Mouse (Mus musculus): ENCODE measurements around the gene Cx3cr1.
"Not testable (repeated sequence)": the region's sequence is repeated elsewhere in the genome, so short reads cannot be mapped to it uniquely, and the experiment has no call there.

Gene Cx3cr1

DNA sequence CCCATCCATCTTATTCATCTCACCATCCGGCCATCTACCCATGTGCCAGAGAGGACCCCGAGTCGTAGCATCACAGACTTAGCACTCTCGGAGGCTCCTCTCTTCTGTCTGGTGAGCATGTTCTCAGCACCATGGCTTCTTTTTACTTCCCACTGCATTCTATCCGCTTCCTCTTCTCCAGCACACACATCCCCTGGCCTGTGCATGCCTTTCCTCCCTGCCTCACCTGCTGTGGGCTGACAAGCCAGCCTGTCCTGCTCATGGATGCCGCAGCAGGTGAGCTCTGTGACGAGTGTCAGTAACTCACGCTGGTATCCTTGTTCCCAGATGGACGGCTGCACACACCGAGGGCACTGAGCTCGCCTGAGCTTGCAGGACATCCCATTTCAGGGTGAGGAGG, at the start of gene Cx3cr1:
Cx3cr1 (minus strand) TSS at position 101 of the 400 bp plus-strand sequence.
- no peak for DNase-seq (ENCODE audit: low spot score in 2 of 2)

DNA sequence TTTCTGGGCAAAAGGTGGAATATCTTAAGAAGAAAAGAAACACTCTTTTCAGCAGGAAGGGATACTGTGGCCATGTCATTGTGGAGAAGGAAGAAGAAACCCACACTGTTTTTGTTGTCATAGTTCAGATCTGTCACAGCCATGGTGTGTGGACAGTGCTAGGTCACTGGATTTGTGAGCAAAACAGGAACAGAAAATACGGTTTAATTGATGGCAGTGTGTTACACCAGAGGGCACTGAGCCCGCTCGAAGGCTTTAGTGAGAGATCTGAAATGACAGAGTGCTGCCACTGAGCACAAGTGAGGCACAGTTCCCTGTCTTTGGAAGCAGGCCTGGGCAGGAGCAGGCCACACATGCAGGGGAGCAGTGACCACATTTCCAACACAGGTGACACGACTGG, 48.5 kb upstream of the Cx3cr1 start:
- no peak for DNase-seq (ENCODE audit: low spot score in 2 of 2)

DNA sequence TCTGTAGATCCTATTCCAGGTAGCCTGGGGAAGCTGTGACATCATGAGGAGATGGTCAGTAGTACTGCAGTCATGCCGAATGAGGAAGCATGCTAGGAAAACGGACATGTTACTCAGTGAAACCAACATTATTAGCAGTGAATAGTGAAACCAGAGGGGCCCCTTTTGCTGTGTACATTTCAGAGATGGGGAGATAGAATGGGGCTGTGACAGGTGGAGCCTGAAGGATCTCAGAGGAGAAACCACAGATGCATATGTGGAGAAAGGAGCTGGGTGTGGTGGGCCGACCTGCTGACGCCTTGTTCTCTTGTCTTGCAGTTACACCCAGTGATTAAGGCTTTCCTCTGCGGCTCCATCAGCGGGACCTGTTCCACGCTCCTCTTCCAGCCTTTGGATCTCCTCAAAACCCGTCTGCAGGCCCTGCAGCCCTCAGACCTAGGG, 46.5 kb upstream of the Cx3cr1 start:
- DNase-seq (ENCODE audit: low spot score in 2 of 2) = peak in 1 of 2 experiments; percentile 61

DNA sequence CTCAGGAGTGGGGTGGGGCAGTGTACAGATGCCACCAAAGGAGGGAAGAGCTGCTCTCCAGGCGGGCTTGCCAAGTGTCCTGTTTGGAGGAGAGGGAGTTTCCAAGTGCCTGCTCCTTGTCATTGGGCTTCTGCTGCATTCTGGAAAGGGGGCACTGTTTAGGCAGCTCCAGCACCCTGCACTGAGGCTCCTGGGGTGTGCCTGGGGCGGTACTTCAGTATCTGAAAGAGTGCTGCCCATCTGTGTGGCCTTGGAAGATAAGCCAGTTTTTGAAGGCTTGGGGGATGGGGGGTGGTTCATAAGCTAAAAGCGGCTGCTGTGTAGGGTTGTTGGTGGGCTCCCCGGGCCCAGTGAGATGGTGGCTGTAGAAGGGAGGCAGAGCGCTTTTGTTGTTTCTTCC, 45.9 kb upstream of the Cx3cr1 start:
- peak; percentile 78 to 84 for DNase-seq (ENCODE audit: low spot score in 2 of 2)

DNA sequence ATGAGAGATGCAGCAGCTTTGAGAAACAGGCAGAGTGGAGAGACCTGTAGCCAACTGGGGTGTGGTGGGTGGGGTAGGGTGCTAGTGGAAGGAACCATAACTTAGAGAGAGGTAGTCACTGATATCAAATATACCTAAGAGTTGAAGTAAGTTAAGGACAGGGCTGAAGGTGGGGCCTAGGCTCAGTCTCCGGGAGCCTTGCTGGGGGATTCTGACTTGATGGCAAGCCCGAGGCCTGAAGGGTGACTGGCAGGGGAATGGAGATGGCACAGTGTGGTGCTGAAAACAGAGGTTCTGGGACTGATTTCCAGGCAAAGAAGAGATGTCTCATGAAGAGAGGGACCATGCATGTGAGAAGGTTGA, 45.1 kb upstream of the Cx3cr1 start:
- DNase-seq (ENCODE audit: low spot score in 2 of 2) = peak in 1 of 2 experiments; percentile 40

DNA sequence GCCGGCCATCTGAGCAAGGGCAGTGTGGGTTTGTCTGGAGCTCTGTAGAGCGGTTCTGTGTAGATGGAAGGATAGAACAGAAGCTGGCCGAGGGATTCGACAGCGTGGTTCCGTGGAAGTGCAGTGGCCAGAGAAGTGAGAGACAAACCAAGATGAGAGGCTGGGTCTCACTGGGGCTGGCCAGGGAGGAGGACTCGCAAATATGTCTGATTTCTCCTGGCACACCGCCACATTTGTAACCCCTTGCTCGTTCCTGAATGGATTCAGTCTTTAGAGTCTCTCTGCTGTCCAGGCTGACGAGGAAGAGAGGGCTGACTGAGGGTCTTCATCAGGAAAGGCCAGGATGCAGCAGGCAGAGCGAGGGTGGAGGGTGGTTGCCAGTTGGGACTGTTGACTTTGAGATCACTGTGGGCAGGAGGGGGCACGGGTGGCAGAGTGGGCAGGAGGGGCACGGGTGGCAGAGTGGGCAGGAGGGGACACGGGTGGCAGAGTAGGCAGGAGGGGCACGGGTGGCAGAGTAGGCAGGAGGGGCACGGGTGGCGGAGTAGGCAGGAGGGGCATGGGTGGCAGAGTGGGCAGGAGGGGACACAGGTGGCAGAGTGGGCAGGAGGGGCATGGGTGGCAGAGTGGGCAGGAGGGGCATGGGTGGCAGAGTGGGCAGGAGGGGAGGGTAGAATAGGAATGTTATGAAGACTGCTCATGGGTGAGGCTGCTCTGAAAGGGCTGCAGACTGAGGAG, 44.5 kb upstream of the Cx3cr1 start:
- peak; percentile 15 to 64 for DNase-seq (ENCODE audit: low spot score in 2 of 2)

DNA sequence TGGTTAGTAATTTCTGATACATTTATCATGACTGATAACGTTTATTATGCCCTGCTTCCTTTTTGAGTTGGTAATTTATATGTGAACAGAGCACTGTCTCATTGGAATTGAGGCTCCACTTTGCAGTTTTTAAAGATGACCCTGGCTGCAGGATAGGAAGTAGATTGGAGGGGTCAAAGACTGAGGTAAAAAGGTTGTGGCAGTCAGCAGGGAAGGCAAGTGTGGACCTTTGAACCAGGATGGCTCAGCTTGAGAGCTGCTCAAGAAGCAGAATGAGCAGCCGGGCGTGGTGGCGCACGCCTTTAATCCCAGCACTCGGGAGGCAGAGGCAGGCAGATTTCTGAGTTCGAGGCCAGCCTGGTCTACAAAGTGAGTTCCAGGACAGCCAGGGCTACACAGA, 43.8 kb upstream of the Cx3cr1 start:
- DNase-seq (ENCODE audit: low spot score in 2 of 2) = peak in 1 of 2 experiments; percentile 54

DNA sequence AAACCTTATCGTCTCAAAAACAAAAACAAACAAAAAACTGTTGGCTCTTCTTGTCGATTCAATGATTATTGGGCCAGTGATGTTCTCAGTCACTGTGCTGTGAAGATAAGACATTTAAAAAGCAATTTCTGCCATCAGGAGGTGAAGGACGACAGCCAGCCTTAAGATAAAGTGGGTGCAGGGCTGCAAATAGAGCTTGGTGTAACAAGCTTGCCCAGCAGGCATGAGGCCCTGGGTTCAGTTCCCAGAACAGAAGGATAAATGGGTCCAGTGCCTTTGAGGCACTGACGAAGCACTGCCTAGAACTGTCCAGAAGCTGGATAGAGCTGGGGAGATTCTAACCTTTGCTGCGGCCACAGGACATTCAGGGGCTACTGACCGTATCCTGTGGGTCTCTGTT, 42.8 kb upstream of the Cx3cr1 start:
- peak; percentile 20 to 57 for DNase-seq (ENCODE audit: low spot score in 2 of 2)

DNA sequence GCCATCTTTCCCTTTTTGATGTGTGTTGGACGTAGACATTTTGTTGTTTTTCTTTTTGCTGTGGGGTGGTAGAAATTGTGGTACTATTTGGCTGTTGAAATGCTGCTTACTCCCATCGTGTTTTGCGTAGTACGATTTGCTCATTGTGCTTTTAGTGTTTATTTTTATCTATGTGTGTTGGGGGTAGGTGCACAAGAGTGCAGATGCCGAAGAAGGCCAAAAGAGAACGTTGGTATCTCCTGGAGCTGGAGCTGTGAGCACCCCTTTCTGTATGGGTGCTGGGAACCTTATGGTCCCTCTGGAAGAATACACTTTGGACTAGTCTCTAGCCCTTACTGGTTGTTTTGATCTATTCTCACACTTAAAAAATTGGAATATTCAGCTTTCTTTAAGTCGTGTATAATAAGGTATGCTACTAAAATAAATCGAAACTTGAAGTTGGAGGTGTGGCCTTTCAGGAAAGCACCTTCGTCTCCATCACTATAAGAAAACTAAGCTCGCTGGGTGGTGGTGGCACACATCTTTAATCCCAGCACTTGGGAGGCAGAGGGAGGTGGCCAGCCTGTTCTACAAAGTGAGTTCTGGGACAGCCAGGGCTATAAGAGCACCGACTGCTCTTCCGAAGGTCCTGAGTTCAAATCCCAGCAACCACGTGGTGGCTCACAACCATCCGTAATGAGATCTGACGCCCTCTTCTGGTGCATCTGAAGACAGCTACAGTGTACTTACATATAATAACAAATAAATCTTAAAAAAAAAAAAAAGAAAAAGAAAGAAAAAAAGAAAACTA, 41.7 kb upstream of the Cx3cr1 start:
- DNase-seq (ENCODE audit: low spot score in 2 of 2) = no peak

DNA sequence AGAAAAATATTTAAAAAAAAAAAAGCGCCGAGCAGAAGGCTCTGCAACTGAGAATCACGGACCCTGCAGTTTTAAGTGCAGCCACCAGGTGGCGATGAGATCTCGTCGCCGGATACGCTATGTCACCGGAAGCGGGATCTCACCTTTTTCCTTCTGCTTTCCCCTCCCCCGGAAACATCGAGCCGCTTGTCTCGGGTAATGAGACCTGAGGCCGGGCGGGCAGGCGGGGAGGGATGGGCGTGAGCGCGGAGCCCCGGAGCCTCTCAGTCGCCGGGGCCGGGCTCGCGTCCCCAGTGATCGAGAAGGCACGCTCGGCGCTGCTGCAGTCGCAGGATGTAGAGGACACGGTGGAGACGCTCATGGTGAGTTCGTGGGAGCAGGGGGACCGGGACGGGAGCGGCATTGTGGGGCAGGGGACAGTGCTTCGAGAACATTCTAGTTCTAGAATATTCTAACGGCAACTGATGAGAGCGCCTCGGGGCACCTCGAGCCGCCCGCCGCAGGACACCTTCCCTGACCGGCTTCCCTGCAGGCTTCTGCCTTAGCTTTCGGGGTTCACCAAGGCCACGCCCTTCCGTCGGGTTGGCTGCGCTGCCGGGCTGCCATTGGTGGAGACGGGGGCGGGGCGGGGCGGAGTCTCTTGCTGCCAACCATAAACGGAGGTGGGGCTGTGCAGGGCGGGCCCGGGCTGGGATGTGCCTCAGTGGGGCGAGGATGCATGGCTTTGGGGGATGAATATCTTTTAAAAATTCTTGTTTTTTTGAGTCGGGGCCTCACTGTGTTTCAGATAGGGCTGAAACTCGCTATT, 40.7 kb upstream of the Cx3cr1 start, which contains the start of gene Slc25a38:
Slc25a38 (plus strand) TSS at position 164 of the 808 bp plus-strand sequence.
- DNase-seq (ENCODE audit: low spot score in 2 of 2) = peak; percentile 98 to 99

DNA sequence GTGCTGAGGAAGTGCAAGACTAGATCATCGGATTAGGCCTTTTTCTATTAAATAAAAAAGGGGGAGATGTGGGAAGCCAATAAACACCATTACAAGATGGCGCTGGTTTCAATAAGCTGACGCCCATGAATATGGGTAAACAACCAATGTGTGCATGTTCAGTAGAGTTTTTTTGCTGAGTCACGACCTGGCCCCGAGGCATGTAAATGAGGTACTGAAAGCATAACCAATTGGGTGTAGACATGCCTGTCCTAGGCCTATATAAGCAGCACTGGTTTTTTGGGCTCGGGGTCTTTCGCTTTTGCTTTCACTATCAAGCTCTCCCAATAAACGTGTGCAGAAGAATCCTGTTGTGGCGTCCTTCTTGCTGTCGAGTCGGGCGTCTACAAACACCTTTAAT, 39.3 kb upstream of the Cx3cr1 start:
- not testable (repeated sequence) for DNase-seq (ENCODE audit: low spot score in 2 of 2)

DNA sequence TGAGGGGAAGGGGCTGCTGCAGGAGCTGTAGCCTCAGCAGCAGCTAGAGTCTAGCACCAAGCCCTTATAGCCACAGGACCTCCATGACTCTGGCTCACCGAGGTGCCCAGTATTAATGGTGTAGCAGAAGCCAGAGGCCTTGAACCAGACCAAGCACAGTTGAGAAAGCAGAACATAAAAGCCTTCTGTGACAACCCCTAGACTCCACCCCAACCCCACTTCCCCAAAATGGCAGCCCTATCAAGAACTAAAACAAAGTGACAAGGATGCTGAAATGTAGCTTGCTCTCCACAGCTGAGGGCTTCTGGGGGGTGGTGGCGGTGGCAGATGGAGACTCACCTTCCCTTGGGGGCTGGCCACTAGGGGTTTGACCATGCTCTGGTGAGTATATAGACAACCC, 31.5 kb upstream of the Cx3cr1 start:
- DNase-seq (ENCODE audit: low spot score in 2 of 2) = no peak

DNA sequence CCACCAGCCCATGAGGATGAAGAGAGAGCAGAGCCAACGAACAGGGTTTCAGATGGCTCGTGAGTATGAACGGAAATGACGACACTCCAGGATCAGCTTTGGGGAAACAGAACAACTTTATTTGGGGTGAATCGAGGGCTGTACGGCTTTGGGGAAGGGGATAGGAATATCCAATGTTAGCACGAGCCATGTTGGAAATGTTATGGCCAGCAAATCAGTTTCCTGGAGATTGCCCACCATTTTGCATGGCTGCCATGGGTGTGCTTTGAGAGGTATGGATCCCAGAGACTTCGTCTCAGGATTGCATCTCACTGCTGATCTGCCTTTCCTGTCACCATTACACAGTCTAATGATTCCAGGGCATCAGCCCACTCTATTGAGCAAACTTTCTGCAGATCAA, 29.6 kb upstream of the Cx3cr1 start:
- DNase-seq (ENCODE audit: low spot score in 2 of 2) = no peak

DNA sequence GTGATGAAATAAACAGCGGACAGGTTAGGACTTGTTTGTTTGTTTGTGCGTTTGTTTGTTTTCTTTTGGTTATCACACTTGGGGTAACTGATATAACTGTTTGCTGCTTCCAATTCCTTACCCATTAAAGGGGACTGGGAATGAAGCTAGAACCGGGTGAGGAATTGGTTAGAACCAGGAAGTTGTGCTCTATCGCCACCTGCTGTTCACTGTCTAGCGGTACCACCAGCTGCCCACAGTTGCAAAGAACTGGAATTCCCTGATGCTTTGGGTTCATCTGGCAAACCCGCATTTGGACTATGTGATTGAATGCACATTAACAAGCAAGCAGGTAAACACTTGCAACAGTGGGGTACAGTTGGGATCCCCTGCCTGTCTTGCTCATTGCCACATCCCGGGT, 29.0 kb upstream of the Cx3cr1 start:
- peak; percentile 44 to 79 for DNase-seq (ENCODE audit: low spot score in 2 of 2)

DNA sequence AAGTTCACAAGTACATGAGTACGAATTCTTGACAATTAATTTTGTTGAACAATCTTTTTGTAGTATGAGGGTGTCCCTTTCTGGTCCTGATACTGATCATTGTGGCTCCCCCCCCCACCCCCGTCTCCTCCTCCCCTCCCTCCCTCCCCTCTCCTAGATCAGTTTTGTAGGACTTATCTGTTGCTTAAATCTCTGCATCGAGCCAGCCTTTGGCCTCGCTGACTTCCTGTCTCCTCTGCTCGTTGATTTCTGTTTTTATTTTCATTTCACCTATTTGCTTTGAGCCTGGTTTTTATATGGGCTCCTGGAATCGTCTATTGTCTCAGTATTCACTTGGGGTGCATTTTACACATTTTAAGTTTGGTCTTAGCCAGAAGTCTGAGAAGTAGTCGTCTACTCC, 26.2 kb upstream of the Cx3cr1 start:
- no peak for DNase-seq (ENCODE audit: low spot score in 2 of 2)

DNA sequence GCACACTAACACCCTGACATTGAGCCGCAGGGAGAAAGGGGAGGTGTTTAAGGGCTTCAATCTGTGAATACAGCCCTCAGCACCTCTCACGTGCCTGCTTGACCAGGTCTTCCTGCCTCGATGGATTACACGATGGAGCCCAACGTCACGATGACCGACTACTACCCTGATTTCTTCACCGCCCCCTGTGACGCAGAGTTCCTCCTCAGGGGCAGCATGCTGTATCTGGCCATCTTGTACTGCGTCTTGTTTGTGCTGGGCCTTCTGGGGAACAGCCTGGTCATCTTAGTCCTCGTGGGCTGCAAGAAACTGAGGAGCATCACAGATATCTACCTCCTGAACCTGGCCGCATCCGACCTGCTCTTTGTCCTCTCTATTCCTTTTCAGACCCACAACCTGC, 24.0 kb upstream of the Cx3cr1 start:
- no peak for DNase-seq (ENCODE audit: low spot score in 2 of 2)

DNA sequence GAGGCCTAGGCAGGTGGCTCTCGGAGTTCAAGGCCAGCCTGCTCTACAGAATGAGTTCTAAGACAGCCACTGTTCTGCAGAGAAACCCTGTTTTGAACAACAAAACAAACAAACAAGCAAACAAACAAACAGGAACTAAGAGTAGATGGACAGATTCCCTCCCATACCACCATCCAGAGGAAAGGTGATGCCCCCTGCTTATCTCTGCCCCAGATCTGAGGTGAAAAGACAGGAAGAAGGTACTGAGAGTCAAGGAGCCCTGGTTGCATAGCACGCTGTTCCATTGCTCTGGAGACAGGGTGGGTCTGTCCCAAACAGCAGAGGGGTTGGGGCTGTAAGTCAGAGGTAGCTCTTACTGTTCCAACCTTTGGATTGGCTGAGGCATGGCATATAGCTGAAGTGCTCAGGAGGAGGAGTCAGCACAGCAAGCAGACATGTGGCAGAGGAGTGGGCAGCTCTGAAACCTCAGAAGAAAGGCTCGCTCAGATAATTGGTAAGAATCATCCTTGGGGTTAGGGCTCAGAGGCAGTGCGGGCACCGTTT, 22.1 kb upstream of the Cx3cr1 start, which contains the start of gene Ccr8:
Ccr8 (plus strand) TSS at position 419 of the 543 bp plus-strand sequence.
- no peak for DNase-seq (ENCODE audit: low spot score in 2 of 2)

DNA sequence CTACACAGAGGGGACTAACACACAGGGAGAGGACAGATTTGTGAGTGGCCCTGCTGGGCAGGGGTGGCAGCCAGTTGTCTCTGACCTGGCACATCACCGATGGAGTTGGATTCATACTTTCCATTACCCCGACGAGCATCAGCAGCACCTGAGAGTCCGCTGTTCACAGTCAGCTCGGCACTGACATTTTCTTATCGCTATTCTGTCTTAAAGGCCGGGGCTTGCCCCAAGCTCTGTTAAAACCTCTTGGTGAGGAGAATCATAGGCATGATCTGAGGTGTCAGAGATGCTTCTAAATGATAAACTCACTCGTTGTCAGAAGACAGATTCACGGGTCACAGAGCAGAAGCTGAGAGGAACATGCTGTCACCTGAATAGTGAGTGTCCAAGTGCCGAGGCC, 21.4 kb upstream of the Cx3cr1 start:
- no peak for DNase-seq (ENCODE audit: low spot score in 2 of 2)

DNA sequence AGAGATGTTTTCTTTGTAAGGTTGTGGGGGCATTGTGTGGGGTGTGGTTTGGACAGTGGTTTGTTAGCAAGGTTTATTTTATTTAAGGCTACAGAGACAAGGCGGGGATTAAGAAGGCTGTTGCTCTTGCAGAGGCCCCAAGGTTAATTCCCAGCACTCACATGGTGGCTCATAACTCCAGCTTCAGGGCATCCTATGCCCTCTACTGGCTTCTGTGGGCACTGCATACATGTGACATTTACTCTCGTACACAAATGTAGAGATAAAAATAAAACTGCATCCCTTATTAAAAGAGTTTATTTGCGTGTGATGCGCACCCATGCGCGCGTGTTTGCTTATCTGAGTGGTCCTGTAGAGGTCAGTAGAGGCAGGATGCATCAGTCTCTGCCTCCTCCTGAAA, 19.4 kb upstream of the Cx3cr1 start:
- no peak for DNase-seq (ENCODE audit: low spot score in 2 of 2)

DNA sequence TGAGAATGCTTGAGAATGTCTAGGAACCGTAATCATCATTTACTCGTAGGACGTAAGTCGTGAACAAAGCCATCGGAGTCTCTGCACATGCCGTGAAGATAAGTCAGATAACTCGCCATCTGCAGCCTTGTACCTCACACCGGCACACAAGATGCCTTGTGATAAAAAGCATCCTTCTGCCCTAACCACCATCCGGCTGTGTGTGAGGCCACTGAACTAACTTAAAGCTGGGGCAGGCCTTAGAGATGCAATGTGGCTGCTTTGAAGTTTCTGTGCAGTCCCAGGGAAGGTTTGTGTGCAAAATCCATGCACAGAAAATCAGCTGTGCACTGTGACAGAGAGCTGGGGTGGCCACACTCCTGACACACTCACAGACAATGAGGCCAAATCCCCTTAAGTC, 14.7 kb upstream of the Cx3cr1 start:
- DNase-seq (ENCODE audit: low spot score in 2 of 2) = no peak

DNA sequence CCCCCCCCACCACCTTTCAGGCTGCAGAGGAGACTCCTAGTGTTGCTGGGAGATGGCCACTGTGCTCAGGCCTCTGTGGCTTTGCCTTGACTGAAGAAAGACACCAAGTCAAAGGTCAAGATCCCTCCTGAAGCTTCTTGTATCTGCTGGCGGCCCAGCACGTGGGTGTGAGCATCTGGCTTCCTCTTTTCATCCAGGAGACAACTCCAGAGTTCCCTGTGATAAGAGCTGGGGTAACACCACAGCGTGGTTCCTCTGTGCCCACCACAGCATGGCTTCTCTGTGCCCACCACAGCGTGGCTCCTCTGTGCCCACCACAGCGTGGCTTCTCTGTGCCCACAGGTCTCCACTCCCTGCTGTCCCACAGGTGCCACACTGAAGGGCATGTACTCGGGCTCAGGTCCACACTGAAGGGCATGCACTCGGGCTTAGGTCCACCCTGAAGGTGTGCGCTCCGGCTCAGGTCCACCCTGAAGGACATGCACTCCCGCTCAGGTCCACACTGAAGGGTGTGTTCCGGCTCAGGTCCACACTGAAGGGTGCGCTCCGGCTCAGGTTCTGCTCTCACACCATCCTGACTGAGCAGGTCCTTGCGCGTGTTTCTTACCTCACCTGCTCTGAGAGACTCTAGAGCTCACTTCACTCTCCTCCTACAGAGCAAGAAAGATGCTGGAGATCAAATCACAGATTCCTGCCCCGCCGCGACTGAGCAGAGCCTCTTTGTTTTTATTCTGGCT, 13.6 kb upstream of the Cx3cr1 start:
- no peak for DNase-seq (ENCODE audit: low spot score in 2 of 2)

All from spleen, postnatal 4 days (tissue).